In the genomic region with DNA sequence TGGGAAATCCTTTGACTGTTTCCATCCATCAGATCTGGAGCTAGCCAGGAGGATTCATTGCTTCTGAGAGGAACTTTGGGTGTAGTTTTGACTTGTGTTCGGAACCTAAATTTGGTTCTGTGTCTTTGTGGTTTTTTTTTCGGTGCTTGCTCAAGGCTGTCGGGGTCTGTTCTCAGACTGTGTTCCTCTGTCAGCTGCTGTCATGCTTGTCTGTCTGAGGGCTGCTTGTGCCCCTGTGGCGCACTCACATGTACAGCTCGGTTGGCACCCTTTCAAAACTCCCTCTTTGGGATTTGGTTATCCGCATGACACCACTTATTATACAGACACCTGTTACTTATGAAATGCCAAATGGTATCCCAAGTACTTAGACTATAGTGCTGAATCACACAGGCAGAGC, we compare ENCODE assay signal across 10 mouse cellular contexts. TPM values are rescaled to one million over a fixed set of nuclear protein-coding genes. Genes with fewer than 3 reads are reported as not detected.
DNase-seq lines count a peak whose midpoint lies in the region; ATAC-seq lines count a peak whose summit lies in the region.
"Had no signal": no experiment of that assay in that cellular context is flagged by ENCODE, and none has a peak within 500 bp of the region (broad histone marks: within the 10 kb centered on the region; RNA-seq: fewer than 3 reads in every experiment).

No protein-coding gene starts in this region.

- peak overlapping the region; percentile 93; the same call in 1 of the 2 replicates for H3K4me2 ChIP-seq in heart, embryonic 16.5 days (ENCODE audit: low read depth, low read length)
- H3K4me2 ChIP-seq in embryonic facial prominence, embryonic 12.5 days (replicated peaks) = peak overlapping the region; percentile 90
- H3K4me2 ChIP-seq in intestine, embryonic 14.5 days (ENCODE audit: low read length) = peak overlapping the region; percentile 95
- H3K4me2 ChIP-seq in midbrain, embryonic 16.5 days (ENCODE audit: low read length) = peak overlapping the region; percentile 90

- H3K9me3 ChIP-seq in heart, embryonic 16.5 days (replicated peaks; ENCODE audit: control insufficient read depth, low read length) = no peaks in the 10 kb centered on the region
- H3K9me3 ChIP-seq in embryonic facial prominence, embryonic 12.5 days = no peaks in the 10 kb centered on the region
- H3K9me3 ChIP-seq in intestine, embryonic 14.5 days (ENCODE audit: control insufficient read depth, low read length) = no peaks in the 10 kb centered on the region
- H3K9me3 ChIP-seq in midbrain, embryonic 16.5 days (replicated peaks; ENCODE audit: control insufficient read depth, low read length, poor library complexity, severe bottlenecking) = no peaks in the 10 kb centered on the region

- no peak overlapping the region for H3K4me3 ChIP-seq in heart, embryonic 16.5 days (ENCODE audit: low read length)
- 0 out of 2 replicates have a peak overlapping the region, but pooled peaks have one; percentile 90 for H3K4me3 ChIP-seq in embryonic facial prominence, embryonic 12.5 days
- H3K4me3 ChIP-seq in intestine, embryonic 14.5 days (ENCODE audit: low read depth, low read length) = peak overlapping the region; percentile 97; the same call in 1 of the 2 replicates
- H3K4me3 ChIP-seq in midbrain, embryonic 16.5 days (ENCODE audit: low read depth, low read length) = peak overlapping the region; percentile 96

- no peak for ATAC-seq in heart, embryonic 16.5 days (replicated peaks; ENCODE audit: extremely low read depth, insufficient read depth, low FRiP score)
- ATAC-seq in embryonic facial prominence, embryonic 12.5 days (ENCODE audit: insufficient number of reproducible peaks, insufficient read depth, low FRiP score, low TSS enrichment) = no peak
- ATAC-seq in intestine, embryonic 14.5 days (replicated peaks; ENCODE audit: low FRiP score, low TSS enrichment, low read depth) = no peak
- ATAC-seq in midbrain, embryonic 16.5 days = no peak
- ATAC-seq: lung, postnatal 0 days had no signal

- DNase-seq in heart, adult 9 months (ENCODE audit: low spot score in 2 of 2) = no peak
- DNase-seq in intestine, embryonic 14.5 days (ENCODE audit: low spot score) = no peak
- DNase-seq in gastrocnemius, postnatal 10 days = no peak
- no peak for DNase-seq in adrenal gland, postnatal 14 days
- no peak for DNase-seq in cerebellum, adult 18-20 months
- DNase-seq: heart, adult 2 months had no signal

- no peak overlapping the region for H3K27ac ChIP-seq in heart, embryonic 16.5 days (ENCODE audit: low read length)
- no peak overlapping the region for H3K27ac ChIP-seq in embryonic facial prominence, embryonic 12.5 days
- H3K27ac ChIP-seq in intestine, embryonic 14.5 days (ENCODE audit: low read depth) = no peak overlapping the region
- H3K27ac ChIP-seq in midbrain, embryonic 16.5 days (ENCODE audit: low read length) = no peak overlapping the region
- H3K27ac ChIP-seq: heart, adult 2 months had no signal

- no peaks in the 10 kb centered on the region for H3K27me3 ChIP-seq in heart, embryonic 16.5 days (ENCODE audit: control insufficient read depth, insufficient read depth, low read length)
- no peaks in the 10 kb centered on the region for H3K27me3 ChIP-seq in embryonic facial prominence, embryonic 12.5 days
- no peaks in the 10 kb centered on the region for H3K27me3 ChIP-seq in intestine, embryonic 14.5 days (replicated peaks; ENCODE audit: control insufficient read depth, insufficient read depth, low read length)
- no peaks in the 10 kb centered on the region for H3K27me3 ChIP-seq in midbrain, embryonic 16.5 days (ENCODE audit: control insufficient read depth, insufficient read depth, low read depth, low read length)

- peaks cover 19% of the 10 kb centered on the region for H3K36me3 ChIP-seq in heart, embryonic 16.5 days (ENCODE audit: control insufficient read depth, insufficient read depth)
- H3K36me3 ChIP-seq in embryonic facial prominence, embryonic 12.5 days = peaks cover 26% of the 10 kb centered on the region
- peaks cover 41% of the 10 kb centered on the region for H3K36me3 ChIP-seq in intestine, embryonic 14.5 days (ENCODE audit: control insufficient read depth, insufficient read depth, low read length)
- H3K36me3 ChIP-seq in midbrain, embryonic 16.5 days (ENCODE audit: control insufficient read depth, insufficient read depth, low read length) = peaks cover 12% of the 10 kb centered on the region

- H3K4me1 ChIP-seq in heart, embryonic 16.5 days (ENCODE audit: control insufficient read depth, insufficient read depth, low read length) = peaks cover 18% of the 10 kb centered on the region
- peaks cover 11% of the 10 kb centered on the region; the same call in 1 of the 2 replicates for H3K4me1 ChIP-seq in embryonic facial prominence, embryonic 12.5 days
- H3K4me1 ChIP-seq in intestine, embryonic 14.5 days (replicated peaks; ENCODE audit: control insufficient read depth, insufficient read depth, low read length) = peaks cover 8% of the 10 kb centered on the region
- peaks cover 20% of the 10 kb centered on the region for H3K4me1 ChIP-seq in midbrain, embryonic 16.5 days (ENCODE audit: control insufficient read depth, insufficient read depth, low read length)

- no peak overlapping the region for H3K9ac ChIP-seq in heart, embryonic 16.5 days (ENCODE audit: low read length)
- no peak overlapping the region for H3K9ac ChIP-seq in embryonic facial prominence, embryonic 12.5 days
- no peak overlapping the region for H3K9ac ChIP-seq in intestine, embryonic 14.5 days (ENCODE audit: low read length)
- no peak overlapping the region for H3K9ac ChIP-seq in midbrain, embryonic 16.5 days (ENCODE audit: low read depth, low read length)

- WGBS in heart, embryonic 16.5 days = 91% methylated on average over 6 of the region's 6 CpGs
- WGBS in embryonic facial prominence, embryonic 12.5 days = 92% methylated on average over 6 of the region's 6 CpGs
- 90% methylated on average over 6 of the region's 6 CpGs for WGBS in intestine, embryonic 14.5 days
- WGBS in midbrain, embryonic 16.5 days = 86% methylated on average over 6 of the region's 6 CpGs

RNA-seq across cellular contexts. Expression of a gene that starts 1.6 kb away (rescaled TPM):
- polyA plus RNA-seq in heart, embryonic 16.5 days (2015; fragmentation: Nextera tagmentation; extraction: Ambion mirVana) = 169 and 170 TPM in 2 replicates
- polyA plus RNA-seq in embryonic facial prominence, embryonic 12.5 days (2016; fragmentation: Nextera tagmentation; extraction: Ambion mirVana) = 261 and 279 TPM in 2 replicates
- 233 and 253 TPM in 2 replicates for polyA plus RNA-seq in intestine, embryonic 14.5 days (2014; fragmentation: Nextera tagmentation; extraction: Ambion mirVana)
- polyA plus RNA-seq in midbrain, embryonic 16.5 days (2015; fragmentation: Nextera tagmentation; extraction: Ambion mirVana) = 265 and 266 TPM in 2 replicates
- 10 to 100 TPM; 38.0 to 38.8 TPM for total RNA-seq in gastrocnemius, postnatal 10 days (2021)
- total RNA-seq in adrenal gland, postnatal 14 days (2021) = 75.0 and 75.8 TPM in 2 replicates

RNA-seq across cellular contexts. Expression of a gene that starts 28.4 kb away (rescaled TPM):
- 66.7 and 76.4 TPM in 2 replicates for polyA plus RNA-seq in heart, embryonic 16.5 days (2015; fragmentation: Nextera tagmentation; extraction: Ambion mirVana)
- 80.4 and 82.0 TPM in 2 replicates for polyA plus RNA-seq in embryonic facial prominence, embryonic 12.5 days (2016; fragmentation: Nextera tagmentation; extraction: Ambion mirVana)
- polyA plus RNA-seq in intestine, embryonic 14.5 days (2014; fragmentation: Nextera tagmentation; extraction: Ambion mirVana) = 97.4 and 103 TPM in 2 replicates
- polyA plus RNA-seq in midbrain, embryonic 16.5 days (2015; fragmentation: Nextera tagmentation; extraction: Ambion mirVana) = 28.8 and 31.6 TPM in 2 replicates
- total RNA-seq in gastrocnemius, postnatal 10 days (2021) = 10 to 100 TPM; 70.1 to 84.7 TPM
- 87.3 and 89.3 TPM in 2 replicates for total RNA-seq in adrenal gland, postnatal 14 days (2021)
